Mouse (Mus musculus) forebrain, embryonic 11.5 days (tissue): ENCODE measurements around the gene Usmg5. TPM values are rescaled to one million over a fixed set of nuclear protein-coding genes. Genes with fewer than 3 reads are reported as not detected.

ENCODE experiments used
- polyA plus RNA-seq: library from polyadenylated mRNA; unstranded; fragments of >200 nt; fragmentation: Nextera tagmentation; extraction: Ambion mirVana; gene quantifications from 2 replicates; pipeline ENCODE4 v1.2.1, GENCODE M21; 2014

Usmg5 gene
- polyA plus RNA-seq, 1 experiment from 2014 or later: 1,025 TPM

Other genes with a start within 250 kb of the Usmg5 start
- gene Ina, start 75.9 kb downstream of the Usmg5 start, polyA plus RNA-seq: 102 and 110 TPM in 2 replicates
- gene Nt5c2, start 75.5 kb downstream of the Usmg5 start, polyA plus RNA-seq: 71.8 and 77.9 TPM in 2 replicates
- gene Pcgf6, start 39.7 kb downstream of the Usmg5 start, polyA plus RNA-seq: 35.1 and 37.3 TPM in 2 replicates
- gene Taf5, start 22.9 kb downstream of the Usmg5 start, polyA plus RNA-seq: 10.6 and 11.8 TPM in 2 replicates
- 13.0 and 13.8 TPM in 2 replicates for gene Pdcd11, start 121 bp upstream of the Usmg5 start, polyA plus RNA-seq
- gene Calhm2, start 47.6 kb upstream of the Usmg5 start, polyA plus RNA-seq: 0.71 and 0.95 TPM in 2 replicates
- not detected in 2 replicates for gene Calhm1, start 53.6 kb upstream of the Usmg5 start, polyA plus RNA-seq
- gene Calhm3, start 67.1 kb upstream of the Usmg5 start, polyA plus RNA-seq: not detected in 2 replicates
- gene Neurl1a, start 88.2 kb upstream of the Usmg5 start, polyA plus RNA-seq: 3.7 and 4.5 TPM in 2 replicates